Mouse (Mus musculus): ENCODE data around the gene Top2b.

DNA sequence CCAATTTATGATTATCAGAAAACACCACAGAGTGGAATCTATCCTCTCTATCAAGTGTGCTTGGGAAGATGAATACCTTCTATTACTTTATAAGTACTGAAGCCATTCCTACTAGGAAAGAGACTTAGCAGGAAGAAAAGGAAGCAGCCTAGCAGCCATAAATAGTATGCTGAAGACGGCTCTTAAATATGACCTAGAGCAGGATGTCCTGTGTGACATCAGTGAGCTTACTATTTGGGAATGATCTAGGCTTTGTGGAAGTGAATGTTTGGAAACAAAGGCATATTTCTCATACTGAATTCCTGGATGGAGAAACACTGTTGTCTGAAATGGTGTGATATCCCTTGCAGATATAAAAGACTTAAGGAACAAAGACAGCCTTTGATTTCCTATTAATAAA is 48.3 kb upstream of the Top2b start:
- TF ChIP-seq CTCF (IDR thresholded peaks at IDR 0.05; ENCODE audit: extremely low read depth, insufficient read length, insufficient replicate concordance, low read depth, low read length): no peak
- TF ChIP-seq POLR2A (IDR thresholded peaks at IDR 0.05; ENCODE audit: low read depth, low read length): no peak

Data from small intestine, adult 2 months (tissue).